Mouse (Mus musculus): ENCODE data around the gene Asgr2. TPM values are rescaled to one million over a fixed set of nuclear protein-coding genes. Genes with fewer than 3 reads are reported as not detected.
"Not testable (repeated sequence)": the region's sequence is repeated elsewhere in the genome, so short reads cannot be mapped to it uniquely, and the experiment has no call there.

The Asgr2 gene
- total RNA-seq (2022), result not detected

GRCm38 (mm10) chr11:70091986-70092783 lies at the start of gene Asgr2:
TSS of gene Asgr2 (plus strand) at chr11:70092644.
- DNase-seq (ENCODE audit: low spot score in 2 of 2), result no peak

GRCm38 (mm10) chr11:70043665-70044064 lies 48.8 kb upstream of the Asgr2 start:
- no peak for DNase-seq (ENCODE audit: low spot score in 2 of 2)

- no peak for DNase-seq (ENCODE audit: low spot score in 2 of 2)
These were observed 47.0 kb upstream of the Asgr2 start for GRCm38 (mm10) chr11:70045435-70045834.

GRCm38 (mm10) chr11:70049366-70049765 lies 43.1 kb upstream of the Asgr2 start:
- no peak for DNase-seq (ENCODE audit: low spot score in 2 of 2)

- DNase-seq (ENCODE audit: low spot score in 2 of 2), result no peak
These were observed 42.6 kb upstream of the Asgr2 start for GRCm38 (mm10) chr11:70049816-70050215.

- DNase-seq (ENCODE audit: low spot score in 2 of 2), result no peak
These were observed 39.3 kb upstream of the Asgr2 start for GRCm38 (mm10) chr11:70053156-70053555.

- no peak for DNase-seq (ENCODE audit: low spot score in 2 of 2)
These were observed 38.4 kb upstream of the Asgr2 start, which contains the start of gene Asgr1 for GRCm38 (mm10) chr11:70053898-70054570. TSS of gene Asgr1 (plus strand) at chr11:70054085.

GRCm38 (mm10) chr11:70055618-70056214 lies 36.7 kb upstream of the Asgr2 start:
- peak in 1 of 2 experiments; percentile 54 for DNase-seq (ENCODE audit: low spot score in 2 of 2)

GRCm38 (mm10) chr11:70057805-70058204 lies 34.6 kb upstream of the Asgr2 start:
- DNase-seq (ENCODE audit: low spot score in 2 of 2), result no peak

GRCm38 (mm10) chr11:70059930-70060329 lies 32.5 kb upstream of the Asgr2 start:
- DNase-seq (ENCODE audit: low spot score in 2 of 2), result no peak

GRCm38 (mm10) chr11:70063053-70063452 lies 29.4 kb upstream of the Asgr2 start:
- DNase-seq (ENCODE audit: low spot score in 2 of 2), result no peak

GRCm38 (mm10) chr11:70066701-70067100 lies 25.7 kb upstream of the Asgr2 start:
- DNase-seq (ENCODE audit: low spot score in 2 of 2), result no peak

GRCm38 (mm10) chr11:70068245-70068644 lies 24.2 kb upstream of the Asgr2 start:
- no peak for DNase-seq (ENCODE audit: low spot score in 2 of 2)

GRCm38 (mm10) chr11:70070057-70070456 lies 22.4 kb upstream of the Asgr2 start:
- no peak for DNase-seq (ENCODE audit: low spot score in 2 of 2)

- not testable (repeated sequence) for DNase-seq (ENCODE audit: low spot score in 2 of 2)
These were observed 21.8 kb upstream of the Asgr2 start for GRCm38 (mm10) chr11:70070603-70071002.

GRCm38 (mm10) chr11:70074379-70075071 lies 17.9 kb upstream of the Asgr2 start:
- peak in 1 of 2 experiments; percentile 60 for DNase-seq (ENCODE audit: low spot score in 2 of 2)

- DNase-seq (ENCODE audit: low spot score in 2 of 2), result no peak
These were observed 16.9 kb upstream of the Asgr2 start for GRCm38 (mm10) chr11:70075581-70075980.

- DNase-seq (ENCODE audit: low spot score in 2 of 2), result no peak
These were observed 15.0 kb upstream of the Asgr2 start for GRCm38 (mm10) chr11:70077441-70077840.

- DNase-seq (ENCODE audit: low spot score in 2 of 2), result no peak
These were observed 13.3 kb upstream of the Asgr2 start for GRCm38 (mm10) chr11:70079175-70079574.

- DNase-seq (ENCODE audit: low spot score in 2 of 2), result no peak
These were observed 12.5 kb upstream of the Asgr2 start for GRCm38 (mm10) chr11:70079928-70080327.

GRCm38 (mm10) chr11:70080803-70081590 lies 11.4 kb upstream of the Asgr2 start:
- no peak for DNase-seq (ENCODE audit: low spot score in 2 of 2)

All from left cerebral cortex, adult 8-10 months (tissue).